Mouse (Mus musculus) heart, adult 2 months (tissue): Measurements from ENCODE around the gene Fbxo34. TPM values are rescaled to one million over a fixed set of nuclear protein-coding genes. Genes with fewer than 3 reads are reported as not detected.

Experiments used
- DNase-seq, 2 experiments: peaks; one replicate each; pipeline ENCODE4 v3.0.0; 2021
- H3K27ac ChIP-seq: fragments of 200-600 bp; 2 replicates; pipeline ENCODE4 v1.8.1; 2022
- H3K27me3 ChIP-seq: fragments of 200-500 bp; 2 replicates; pipeline ENCODE4 v1.6.1; 2012; ENCODE audit warnings: mild to moderate bottlenecking, low read length, inconsistent platforms, mixed read lengths; ENCODE audit not compliant: control insufficient read depth, insufficient read depth
- H3K36me3 ChIP-seq: fragments of 200-500 bp; 2 replicates; pipeline ENCODE4 v1.6.1; 2012; ENCODE audit warnings: low read length, inconsistent platforms; ENCODE audit not compliant: control insufficient read depth, insufficient read depth
- H3K4me1 ChIP-seq: fragments of 200-500 bp; 2 replicates; pipeline ENCODE4 v1.6.1; 2011; ENCODE audit warnings: low read length; ENCODE audit not compliant: control insufficient read depth, insufficient read depth
- H3K4me3 ChIP-seq: fragments of 200-600 bp; 2 replicates; pipeline ENCODE4 v1.8.1; 2022
- H3K79me2 ChIP-seq: fragments of 200-500 bp; replicated peaks from 2 replicates; pipeline ENCODE4 v1.6.1; 2012; ENCODE audit warnings: mild to moderate bottlenecking, inconsistent platforms, low read length, moderate library complexity, mixed read lengths; ENCODE audit not compliant: control insufficient read depth, insufficient read depth
- H3K9ac ChIP-seq: fragments of 200-500 bp; 2 replicates; pipeline ENCODE4 v1.6.1; 2012; ENCODE audit warnings: low read depth, mild to moderate bottlenecking, control low read depth, inconsistent platforms, low read length, mixed read lengths
- CTCF ChIP-seq: fragments of 200-600 bp; IDR thresholded peaks from 2 replicates; pipeline ENCODE4 v1.8.1; 2022; ENCODE audit warnings: antibody characterized with exemption, mild to moderate bottlenecking, moderate library complexity
- EP300 ChIP-seq: fragments of 200-500 bp; IDR thresholded peaks from 2 replicates; pipeline ENCODE4 v1.6.1; 2011; ENCODE audit warnings: low read depth, low read length, control low read depth; ENCODE audit not compliant: insufficient read depth
- POLR2A ChIP-seq: fragments of 200-500 bp; IDR thresholded peaks from 2 replicates; pipeline ENCODE4 v1.6.1; 2011; ENCODE audit warnings: mild to moderate bottlenecking, low read depth, low read length, control low read depth; ENCODE audit not compliant: insufficient read depth
- WGBS: fragments of 180-500 bp; shearing (Covaris S2); methylation state at CpG from one replicate; pipeline ENCODE4 v1.1.7; 2018; 5-methylcytosine and 5-hydroxymethylcytosine counted together
- intact Hi-C: fragments of 180-260 bp; cut with DNase I; formaldehyde crosslinking; loops from one replicate; pipeline ENCODE4 v1.15.1; 2025
- polyA plus RNA-seq: library from polyadenylated mRNA; depleted of rRNA; stranded (reverse); fragments of >200 nt; gene quantifications from 2 replicates; pipeline ENCODE4 v1.2.3, GENCODE M21; 2012
- total RNA-seq, 2 experiments: library from RNA; stranded (reverse); gene quantifications; 2 replicates each; pipeline ENCODE4 v1.2.3; 2021

The Fbxo34 gene
- total and polyA plus RNA-seq, 3 experiments = 7.4 to 11.3 (median 10.3) TPM

DNA sequence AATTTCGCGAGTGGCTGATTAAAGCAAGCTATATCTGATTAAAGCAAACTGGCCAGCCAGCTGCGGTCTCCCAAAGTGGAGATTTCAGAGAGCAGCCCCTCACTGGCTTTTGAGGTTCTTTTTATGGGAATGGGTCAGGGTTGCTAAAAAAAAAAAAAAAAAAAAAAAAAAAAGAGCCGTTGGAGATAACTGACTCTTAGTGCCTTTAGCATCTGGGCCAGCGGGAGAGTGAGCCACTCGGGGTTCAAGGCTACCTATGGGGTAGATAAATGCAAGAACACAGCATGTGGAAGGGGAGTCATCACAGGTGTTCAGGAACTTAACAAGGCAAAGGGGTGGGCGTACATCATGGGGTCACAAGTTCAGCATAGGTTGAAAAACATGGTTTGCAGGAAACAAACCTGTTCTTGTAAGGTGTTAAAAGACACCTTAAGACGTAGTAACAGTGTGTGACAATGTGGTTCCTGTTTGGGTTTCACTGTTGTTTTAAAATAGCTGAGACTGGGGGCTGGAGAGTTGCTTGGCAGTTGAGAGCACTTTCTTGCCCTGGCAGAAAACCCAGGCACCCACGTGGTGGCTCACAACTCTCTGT, 31.1 kb upstream of the Fbxo34 start:
- H3K27me3 ChIP-seq = no peaks in the 10 kb centered on the region
- no peak for DNase-seq
- no peak overlapping the region for H3K9ac ChIP-seq
- peaks cover 1% of the 10 kb centered on the region; the same call in 1 of the 2 replicates for H3K4me1 ChIP-seq
- 80% methylated on average over 9 of the region's 9 CpGs for WGBS
- H3K27ac ChIP-seq = no peak overlapping the region
- H3K4me3 ChIP-seq = no peak overlapping the region
- no peaks in the 10 kb centered on the region for H3K36me3 ChIP-seq
- no peak for TF ChIP-seq CTCF
- no peak for TF ChIP-seq EP300
- no peak for TF ChIP-seq POLR2A
- no peaks in the 10 kb centered on the region for H3K79me2 ChIP-seq
- intact Hi-C loops = loop anchor here (5.0 kb wide), 2 partner anchors 53 to 142 kb away; partner anchors contain the start of genes Socs4 and Wdhd1

DNA sequence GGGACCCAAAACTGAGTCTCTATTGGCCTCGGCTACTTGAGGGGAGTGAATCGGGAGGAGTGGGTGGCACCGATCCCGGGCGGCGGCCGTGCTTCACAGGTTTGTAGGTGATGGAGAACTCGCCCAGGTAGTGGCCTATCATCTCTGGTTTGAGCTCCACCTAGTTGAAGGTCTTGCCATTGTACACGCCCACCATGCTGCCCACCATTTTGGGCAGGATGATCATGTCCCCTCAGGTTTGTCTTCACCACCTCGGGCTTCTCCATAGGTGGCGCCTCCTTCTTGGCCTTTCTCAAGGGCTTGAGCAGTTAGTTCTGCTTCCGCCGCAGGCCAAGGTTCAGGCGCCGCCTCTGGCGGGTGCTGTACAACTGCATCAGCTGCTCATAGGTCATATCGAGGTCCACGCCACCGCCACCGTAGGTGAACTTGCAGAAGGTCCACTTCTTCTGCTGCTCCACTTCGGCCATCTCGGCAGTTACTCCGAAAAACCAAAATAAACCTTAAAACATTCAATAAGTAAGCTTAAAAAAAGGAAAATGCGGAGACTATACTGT, 30.4 kb upstream of the Fbxo34 start:
- H3K9ac ChIP-seq = no peak overlapping the region
- no peak for DNase-seq
- no peaks in the 10 kb centered on the region for H3K36me3 ChIP-seq
- no peaks in the 10 kb centered on the region for H3K79me2 ChIP-seq
- TF ChIP-seq EP300 = no peak
- TF ChIP-seq CTCF = no peak
- TF ChIP-seq POLR2A = no peak
- H3K27ac ChIP-seq = no peak overlapping the region
- intact Hi-C loops = loop anchor here (5.0 kb wide), 2 partner anchors 53 to 142 kb away; partner anchors contain the start of genes Socs4 and Wdhd1
- no peak overlapping the region for H3K4me3 ChIP-seq
- WGBS = 92% methylated on average over 24 of the region's 24 CpGs
- H3K4me1 ChIP-seq = peaks cover 1% of the 10 kb centered on the region; the same call in 1 of the 2 replicates
- no peaks in the 10 kb centered on the region for H3K27me3 ChIP-seq

GRCm38 (mm10) chr14:47421606-47422005, 28.6 kb upstream of the Fbxo34 start:
- 35% methylated on average over 2 of the region's 2 CpGs for WGBS
- TF ChIP-seq CTCF (no peak), EP300 (no peak), POLR2A (no peak)
- Histone ChIP-seq H3K9ac (no peak overlapping the region), H3K79me2 (no peaks in the 10 kb centered on the region), H3K27me3 (no peaks in the 10 kb centered on the region), H3K4me3 (no peak overlapping the region), H3K4me1 (peaks cover 1% of the 10 kb centered on the region; the same call in 1 of the 2 replicates), H3K27ac (no peak overlapping the region), H3K36me3 (no peaks in the 10 kb centered on the region)
- DNase-seq = no peak
- intact Hi-C loops = no loop called here

GRCm38 (mm10) chr14:47422466-47422865, 27.8 kb upstream of the Fbxo34 start:
- no peak overlapping the region for H3K27ac ChIP-seq
- no peak for DNase-seq
- no peak overlapping the region for H3K9ac ChIP-seq
- 67% methylated on average over 4 of the region's 4 CpGs for WGBS
- H3K79me2 ChIP-seq = no peaks in the 10 kb centered on the region
- H3K4me1 ChIP-seq = peaks cover 1% of the 10 kb centered on the region; the same call in 1 of the 2 replicates
- no peaks in the 10 kb centered on the region for H3K36me3 ChIP-seq
- no peak for TF ChIP-seq POLR2A
- no peak for TF ChIP-seq EP300
- no peak for TF ChIP-seq CTCF
- H3K27me3 ChIP-seq = no peaks in the 10 kb centered on the region
- no peak overlapping the region for H3K4me3 ChIP-seq
- intact Hi-C loops = no loop called here

DNA sequence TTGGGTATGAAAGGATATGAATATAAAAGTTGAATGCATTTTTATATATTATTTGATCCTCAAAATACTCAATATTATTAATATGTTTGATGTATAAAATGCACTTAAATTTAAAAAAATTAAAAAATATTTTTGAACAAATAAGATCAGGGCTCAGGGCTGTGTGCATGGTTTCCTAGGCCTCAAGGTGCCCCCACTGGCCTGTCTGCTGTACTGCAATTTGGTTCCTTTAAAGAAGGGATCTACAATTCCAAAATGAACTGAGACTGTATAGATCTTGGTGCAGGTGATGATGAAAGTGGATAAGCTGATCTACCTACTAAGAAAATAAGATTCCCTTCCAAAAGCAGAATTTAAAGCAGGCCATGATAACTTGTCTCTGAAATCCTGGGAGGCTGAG, 17.2 kb upstream of the Fbxo34 start:
- H3K36me3 ChIP-seq = no peaks in the 10 kb centered on the region
- H3K4me3 ChIP-seq = no peak overlapping the region
- H3K27ac ChIP-seq = no peak overlapping the region
- no peak for DNase-seq
- peak; percentile 56 for TF ChIP-seq CTCF
- no peak for TF ChIP-seq EP300
- intact Hi-C loops = no loop called here
- H3K9ac ChIP-seq = no peak overlapping the region
- H3K79me2 ChIP-seq = no peaks in the 10 kb centered on the region
- no peaks in the 10 kb centered on the region for H3K4me1 ChIP-seq
- no peaks in the 10 kb centered on the region for H3K27me3 ChIP-seq

GRCm38 (mm10) chr14:47438947-47439346, 11.3 kb upstream of the Fbxo34 start:
- WGBS = 79% methylated on average over 3 of the region's 3 CpGs

More at GRCm38 (mm10) chr14:47438947-47439346, 11.3 kb upstream of the Fbxo34 start:
- TF ChIP-seq EP300 (no peak), CTCF (no peak), POLR2A (no peak)
- Histone ChIP-seq H3K4me1 (no peaks in the 10 kb centered on the region), H3K79me2 (no peaks in the 10 kb centered on the region), H3K27ac (no peak overlapping the region), H3K27me3 (no peaks in the 10 kb centered on the region), H3K4me3 (no peak overlapping the region), H3K36me3 (no peaks in the 10 kb centered on the region), H3K9ac (no peak overlapping the region)
- intact Hi-C loops = no loop called here
- no peak for DNase-seq
